Mouse (Mus musculus) hindbrain, embryonic 12.5 days (tissue): ENCODE results near the gene Cmtm4. TPM values are rescaled to one million over a fixed set of nuclear protein-coding genes. Genes with fewer than 3 reads are reported as not detected.
"Not testable (repeated sequence)": the region's sequence is repeated elsewhere in the genome, so short reads cannot be mapped to it uniquely, and the experiment has no call there.

Source experiments
- ATAC-seq: fragments of 200-750 bp; cut with Nextera tagmentation; 2 replicates; pipeline ENCODE4 v1.8.0; 2017; ENCODE audit warnings: moderate TSS enrichment; ENCODE audit not compliant: low FRiP score
- H3K27ac ChIP-seq: fragments of 300-500 bp; sonication (generic); 2 replicates; pipeline ENCODE4 v1.5.1; 2016; ENCODE audit warnings: mild to moderate bottlenecking
- H3K27me3 ChIP-seq: fragments of 300-500 bp; sonication (generic); 2 replicates; pipeline ENCODE4 v1.6.1; 2016; ENCODE audit warnings: mild to moderate bottlenecking
- H3K36me3 ChIP-seq: fragments of 300-500 bp; sonication (generic); 2 replicates; pipeline ENCODE4 v1.6.1; 2016; ENCODE audit warnings: mild to moderate bottlenecking
- H3K4me1 ChIP-seq: fragments of 300-500 bp; sonication (generic); 2 replicates; pipeline ENCODE4 v1.6.1; 2016
- H3K4me2 ChIP-seq: fragments of 300-500 bp; sonication (generic); replicated peaks from 2 replicates; pipeline ENCODE4 v1.6.1; 2016; ENCODE audit warnings: mild to moderate bottlenecking
- H3K4me3 ChIP-seq: fragments of 300-500 bp; sonication (generic); 2 replicates; pipeline ENCODE4 v1.5.1; 2016; ENCODE audit warnings: mild to moderate bottlenecking
- H3K9ac ChIP-seq: fragments of 300-500 bp; sonication (generic); 2 replicates; pipeline ENCODE4 v1.6.1; 2016; ENCODE audit warnings: mild to moderate bottlenecking, moderate library complexity
- H3K9me3 ChIP-seq: fragments of 300-500 bp; sonication (generic); replicated peaks from 2 replicates; pipeline ENCODE4 v1.6.1; 2016; ENCODE audit warnings: mild to moderate bottlenecking
- WGBS: fragments of 180-500 bp; shearing (Covaris S2); methylation state at CpG from one replicate; pipeline ENCODE4 v1.1.7; 2016; 5-methylcytosine and 5-hydroxymethylcytosine counted together
- polyA plus RNA-seq: library from polyadenylated mRNA; unstranded; fragments of >200 nt; fragmentation: Nextera tagmentation; extraction: Ambion mirVana; gene quantifications from 2 replicates; pipeline ENCODE4 v1.2.1, GENCODE M21; 2016

Gene Cmtm4
- polyA plus RNA-seq, 1 experiment from 2014 or later: 2.4 TPM

DNA sequence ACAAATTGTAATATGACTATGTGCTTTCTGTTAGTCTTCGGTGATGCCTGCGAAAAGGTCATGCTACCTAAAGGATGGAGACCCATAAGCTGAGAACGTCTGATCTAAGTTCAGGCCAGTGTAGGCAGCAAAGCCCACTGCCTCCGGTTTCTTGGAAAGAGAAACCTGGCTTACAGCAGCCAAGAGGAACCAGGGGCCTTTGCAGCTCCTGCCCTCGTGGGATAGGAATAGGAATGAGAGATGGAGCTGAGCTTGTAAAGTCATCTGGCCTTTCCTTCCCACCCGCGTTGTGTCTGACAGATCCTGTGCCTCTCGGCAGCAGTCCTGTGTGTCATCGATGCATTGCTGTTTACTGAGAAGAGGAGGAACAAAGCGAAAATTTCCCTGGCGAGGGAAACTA is 74.3 kb downstream of the Cmtm4 start, which contains the start of gene Gm11020:
TSS of gene Gm11020 (plus strand) at position 301 of the 400 bp plus-strand sequence.
- not testable (repeated sequence) for H3K9me3 ChIP-seq, H3K27me3 ChIP-seq, H3K27ac ChIP-seq, H3K9ac ChIP-seq, H3K36me3 ChIP-seq, H3K4me3 ChIP-seq, H3K4me2 ChIP-seq, ATAC-seq, H3K4me1 ChIP-seq
- 88% methylated on average over 11 of the region's 11 CpGs for WGBS

GRCm38 (mm10) chr8:104313311-104313710 is 82.3 kb downstream of the Cmtm4 start:
- H3K4me2 ChIP-seq: no peak overlapping the region
- H3K4me1 ChIP-seq: no peaks in the 10 kb centered on the region
- H3K9ac ChIP-seq: no peak overlapping the region
- no peak overlapping the region for H3K4me3 ChIP-seq
- H3K27ac ChIP-seq: no peak overlapping the region
- H3K9me3 ChIP-seq: no peaks in the 10 kb centered on the region
- no peak for ATAC-seq
- H3K27me3 ChIP-seq: no peaks in the 10 kb centered on the region
- 74% methylated on average over 4 of the region's 4 CpGs for WGBS
- no peaks in the 10 kb centered on the region for H3K36me3 ChIP-seq

GRCm38 (mm10) chr8:104312023-104312422 is 83.6 kb downstream of the Cmtm4 start:
- H3K36me3 ChIP-seq, H3K9me3 ChIP-seq, ATAC-seq, H3K4me3 ChIP-seq, H3K4me2 ChIP-seq, H3K27me3 ChIP-seq, H3K27ac ChIP-seq, H3K4me1 ChIP-seq, H3K9ac ChIP-seq: not testable (repeated sequence)
- WGBS: 88% methylated on average over 3 of the region's 3 CpGs

DNA sequence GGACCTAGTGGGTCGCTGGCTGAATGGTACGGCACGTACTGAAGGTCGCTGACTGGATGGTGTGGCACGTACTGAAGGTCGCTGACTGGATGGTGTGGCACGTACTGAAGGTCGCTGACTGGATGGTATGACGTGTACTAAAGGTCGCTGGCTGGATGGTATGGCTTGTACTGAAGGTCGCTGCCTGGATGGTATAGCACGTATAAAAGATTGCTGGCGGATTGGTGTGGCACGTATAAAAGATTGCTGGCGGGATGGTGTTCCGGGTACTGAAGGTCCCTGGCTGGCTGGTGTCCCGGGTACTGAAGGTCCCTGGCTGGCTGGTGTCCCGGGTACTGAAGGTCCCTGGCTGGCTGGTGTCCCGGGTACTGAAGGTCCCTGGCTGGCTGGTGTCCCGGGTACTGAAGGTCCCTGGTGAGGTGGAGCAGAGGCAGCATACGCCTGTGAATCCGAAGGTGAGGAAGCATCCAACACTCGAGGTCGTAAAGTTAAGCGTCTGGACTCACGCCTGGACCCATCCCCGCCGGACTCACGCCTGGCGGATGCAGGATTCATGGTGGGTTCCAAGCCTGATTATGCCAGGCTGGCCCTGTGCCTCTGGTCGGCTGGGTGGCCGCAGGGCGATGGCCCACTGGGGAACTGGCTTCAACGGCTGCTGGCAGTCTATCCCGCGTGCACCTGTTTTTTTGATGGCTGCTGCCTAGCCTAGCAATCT is 86.0 kb downstream of the Cmtm4 start, which contains the start of the genes Gm45711 and Cmtm1:
TSS of gene Gm45711 (minus strand) at position 641 of the 715 bp plus-strand sequence.
TSS of gene Cmtm1 (minus strand) at position 705 of the 715 bp plus-strand sequence.
- H3K27me3 ChIP-seq, H3K9me3 ChIP-seq, ATAC-seq, H3K4me1 ChIP-seq, H3K27ac ChIP-seq, H3K4me2 ChIP-seq, H3K36me3 ChIP-seq, H3K9ac ChIP-seq, H3K4me3 ChIP-seq: not testable (repeated sequence)
- WGBS: 91% methylated on average over 36 of the region's 36 CpGs

GRCm38 (mm10) chr8:104308341-104308740 is 87.3 kb downstream of the Cmtm4 start:
- H3K9ac ChIP-seq, H3K9me3 ChIP-seq, H3K36me3 ChIP-seq, H3K27ac ChIP-seq, H3K4me3 ChIP-seq, ATAC-seq, H3K4me2 ChIP-seq, H3K27me3 ChIP-seq, H3K4me1 ChIP-seq: not testable (repeated sequence)
- 59% methylated on average over 6 of the region's 6 CpGs for whole genome bisulfite sequencing

DNA sequence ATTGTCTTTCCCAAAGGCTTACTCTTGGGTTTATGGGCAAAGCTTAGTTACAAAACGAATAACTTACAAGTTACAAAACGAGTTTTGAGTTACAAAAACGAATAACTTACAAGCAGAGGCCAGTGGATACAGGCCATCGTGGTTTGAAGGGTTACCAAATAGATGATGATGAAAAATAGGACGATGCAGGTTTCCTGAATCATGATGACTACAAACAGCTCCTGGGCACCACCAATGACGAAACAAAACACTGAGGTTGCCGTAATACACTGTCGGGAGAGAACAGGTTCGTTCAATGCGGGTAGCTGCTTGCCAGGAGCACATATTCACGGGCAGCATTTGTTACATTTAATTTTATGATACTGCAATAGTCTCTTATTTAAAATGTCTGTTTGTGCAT is 90.6 kb downstream of the Cmtm4 start:
- Histone ChIP-seq H3K27ac (no peak overlapping the region), H3K4me2 (no peak overlapping the region), H3K27me3 (no peaks in the 10 kb centered on the region), H3K36me3 (no peaks in the 10 kb centered on the region), H3K9ac (no peak overlapping the region), H3K4me3 (no peak overlapping the region), H3K9me3 (no peaks in the 10 kb centered on the region), H3K4me1 (peaks cover 8% of the 10 kb centered on the region)
- 90% methylated on average over 11 of the region's 11 CpGs for WGBS
- ATAC-seq: no peak

DNA sequence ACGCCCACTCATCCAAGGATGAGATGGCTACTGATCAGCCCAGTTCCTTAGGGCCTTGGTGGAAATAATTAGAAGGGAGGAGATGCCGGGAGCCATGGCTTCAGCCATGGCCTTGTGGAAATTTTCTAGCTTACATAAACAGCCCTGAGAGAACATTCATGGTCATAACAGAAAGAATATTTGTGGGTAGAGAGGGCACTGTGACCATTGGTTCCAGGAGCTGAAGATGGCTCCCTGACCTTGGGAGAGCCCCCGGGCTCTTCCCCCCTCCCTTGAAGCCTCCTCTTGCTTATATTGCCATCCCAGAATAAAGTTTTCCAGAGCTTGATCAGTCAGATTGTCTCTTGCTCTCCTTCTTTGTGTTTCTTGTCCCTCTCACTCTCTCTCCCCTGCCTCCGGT is 93.1 kb downstream of the Cmtm4 start:
- H3K36me3 ChIP-seq, H3K4me1 ChIP-seq, H3K27me3 ChIP-seq, H3K27ac ChIP-seq, H3K9ac ChIP-seq, H3K4me2 ChIP-seq, ATAC-seq, H3K4me3 ChIP-seq, H3K9me3 ChIP-seq: not testable (repeated sequence)
- WGBS: 82% methylated on average over 4 of the region's 4 CpGs

GRCm38 (mm10) chr8:104301577-104301976 is 94.0 kb downstream of the Cmtm4 start:
- not testable (repeated sequence) for H3K9ac ChIP-seq, H3K27ac ChIP-seq, H3K4me3 ChIP-seq, H3K36me3 ChIP-seq, H3K9me3 ChIP-seq, H3K4me1 ChIP-seq, H3K27me3 ChIP-seq, H3K4me2 ChIP-seq
- ATAC-seq: peak; percentile 85
- 7% methylated on average over 3 of the region's 3 CpGs for WGBS

Other genes with a start within 250 kb of the Cmtm4 start
- 2.2 and 2.6 TPM in 2 replicates for gene Bean1, start 225.4 kb downstream of the Cmtm4 start, polyA plus RNA-seq
- 37.8 and 38.4 TPM in 2 replicates for gene Tk2, start 147.2 kb downstream of the Cmtm4 start, polyA plus RNA-seq
- gene Cklf, start 144.9 kb downstream of the Cmtm4 start, polyA plus RNA-seq: 40.7 and 48.2 TPM in 2 replicates
- gene Cmtm2a, start 102.6 kb downstream of the Cmtm4 start, polyA plus RNA-seq: not detected in 2 replicates
- not detected in 2 replicates for gene Gm45711, start 85.7 kb downstream of the Cmtm4 start, polyA plus RNA-seq
- not detected in 2 replicates for gene Cmtm1, start 85.7 kb downstream of the Cmtm4 start, polyA plus RNA-seq
- not detected in 2 replicates for gene Gm11020, start 74.2 kb downstream of the Cmtm4 start, polyA plus RNA-seq
- gene Cmtm2b, start 73.6 kb downstream of the Cmtm4 start, polyA plus RNA-seq: not detected in 2 replicates
- 84.4 and 92.5 TPM in 2 replicates for gene Cmtm3, start 56.4 kb downstream of the Cmtm4 start, polyA plus RNA-seq
- gene Dync1li2, start 47.2 kb upstream of the Cmtm4 start, polyA plus RNA-seq: 131 and 135 TPM in 2 replicates
- gene Terb1, start 114.1 kb upstream of the Cmtm4 start, polyA plus RNA-seq: 0.22 and 0.34 TPM in 2 replicates
- 114 and 130 TPM in 2 replicates for gene Nae1, start 138.8 kb upstream of the Cmtm4 start, polyA plus RNA-seq
- gene Car7, start 138.9 kb upstream of the Cmtm4 start, polyA plus RNA-seq: 1.2 and 1.5 TPM in 2 replicates
- 13.7 and 14.9 TPM in 2 replicates for gene Pdp2, start 195.6 kb upstream of the Cmtm4 start, polyA plus RNA-seq
- not detected in 2 replicates for gene Cdh16, start 228.6 kb upstream of the Cmtm4 start, polyA plus RNA-seq
- 1.9 and 3.8 TPM in 2 replicates for gene Rrad, start 235.5 kb upstream of the Cmtm4 start, polyA plus RNA-seq
- gene Ciao2b, start 246.2 kb upstream of the Cmtm4 start, polyA plus RNA-seq: 98.9 and 107 TPM in 2 replicates